Mouse (Mus musculus): Measurements from ENCODE around the gene Cwc25.

- TF ChIP-seq CTCF (IDR thresholded peaks at IDR 0.05; ENCODE audit: low read depth, low read length) (no peak), GATA1 (IDR thresholded peaks at IDR 0.05; ENCODE audit: borderline replicate concordance, low read length) (no peak), POLR2AphosphoS5 (IDR thresholded peaks at IDR 0.05; ENCODE audit: insufficient replicate concordance, low read depth, low read length) (no peak), TAL1 (conservative IDR thresholded peaks at IDR 0.05; ENCODE audit: low read depth, low read length) (no peak)
These were observed 51.3 kb downstream of the Cwc25 start for GRCm38 (mm10) chr11:97714784-97715760.
